Mouse (Mus musculus): ENCODE measurements around the gene Zfp990. TPM values are rescaled to one million over a fixed set of nuclear protein-coding genes. Genes with fewer than 3 reads are reported as not detected.
"Not testable (repeated sequence)": the region's sequence is repeated elsewhere in the genome, so short reads cannot be mapped to it uniquely, and the experiment has no call there.

Zfp990 gene
- total RNA-seq (2017) = 0.45 and 0.63 TPM in 2 replicates

DNA sequence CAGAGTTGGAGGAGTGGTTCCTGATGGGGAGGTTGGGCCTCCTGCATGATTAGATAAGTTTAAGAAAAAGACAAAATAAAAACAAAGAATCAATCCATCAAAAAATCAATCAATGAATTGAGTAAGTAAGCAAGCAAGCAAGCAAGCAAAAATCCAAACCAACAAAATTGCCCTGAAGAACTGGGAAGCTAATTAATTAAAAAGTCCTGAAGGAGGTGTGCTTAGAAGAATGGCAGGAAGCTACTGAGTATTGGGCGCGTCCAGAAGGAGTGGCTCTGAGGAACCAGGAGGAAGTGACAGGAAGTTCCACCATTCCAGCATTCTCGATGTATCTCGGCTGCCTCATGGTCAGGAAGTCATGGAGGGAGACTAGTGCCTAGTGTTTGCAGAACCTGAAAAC, at the start of gene Zfp990:
Gene Zfp990 (plus strand): TSS at position 301 of the 400 bp plus-strand sequence.
- ATAC-seq (replicated peaks in 1 of 2; ENCODE audit: insufficient read depth in 1 of 2, low FRiP score in 2 of 2, low TSS enrichment in 1 of 2, low read depth in 1 of 2, poor library complexity in 2 of 2, severe bottlenecking in 2 of 2) = not testable (repeated sequence)

DNA sequence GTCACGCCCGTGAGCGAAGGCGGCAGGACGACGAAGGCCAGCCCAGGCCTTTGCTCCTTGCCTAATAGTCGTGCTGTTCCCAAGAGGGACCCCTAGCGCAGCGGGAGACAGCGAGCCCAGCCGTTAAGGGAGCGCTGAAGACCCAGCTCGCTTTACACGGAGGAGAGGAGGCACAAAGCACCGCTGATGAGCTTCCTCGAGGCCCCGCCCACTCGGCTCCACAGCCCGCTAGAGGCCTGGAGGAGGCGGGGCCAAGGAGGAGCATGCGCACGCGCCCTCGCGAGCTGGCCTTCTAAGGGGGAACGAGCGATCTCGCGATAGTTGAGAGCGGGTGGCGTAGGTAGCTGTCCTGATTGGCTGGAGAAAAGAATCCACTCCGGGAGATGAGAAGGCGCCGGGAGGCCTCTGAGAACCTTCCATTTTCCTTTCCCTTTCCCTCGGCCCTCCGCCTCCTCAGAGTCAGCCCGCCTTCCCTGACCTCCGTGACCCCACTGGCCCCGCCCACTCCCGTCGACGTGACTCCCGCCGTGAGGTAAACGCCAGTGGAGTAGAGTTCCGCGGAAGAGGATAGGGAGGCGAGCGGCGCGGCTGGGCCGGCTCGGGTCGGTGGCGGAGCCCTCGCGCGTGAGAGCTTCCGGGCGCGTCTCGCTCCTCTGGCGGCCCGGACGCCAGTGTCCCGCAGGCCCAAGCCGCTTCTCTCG, 46.9 kb upstream of the Zfp990 start:
- peak; percentile 37 to 45; a peak in 2 of 4 replicates for ATAC-seq (replicated peaks in 1 of 2; ENCODE audit: insufficient read depth in 1 of 2, low FRiP score in 2 of 2, low TSS enrichment in 1 of 2, low read depth in 1 of 2, poor library complexity in 2 of 2, severe bottlenecking in 2 of 2)

DNA sequence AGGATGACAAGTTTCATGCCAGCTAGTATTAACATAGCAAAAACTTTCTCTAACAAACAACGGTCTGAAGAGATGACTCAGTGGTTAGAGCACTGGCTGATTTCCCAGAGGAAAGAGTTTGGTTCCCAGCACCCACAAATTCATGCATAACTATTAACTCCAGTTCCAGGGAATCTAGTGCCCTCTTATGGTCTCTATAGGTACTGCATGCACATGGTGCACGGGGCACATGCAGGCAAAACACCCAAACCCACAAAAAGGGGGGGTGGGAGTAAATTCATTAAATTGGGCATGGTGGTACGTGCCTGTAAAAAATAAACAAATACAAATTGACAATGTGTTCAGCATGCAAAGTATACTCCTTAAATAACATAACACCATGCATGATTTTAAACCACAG, 32.4 kb upstream of the Zfp990 start:
- ATAC-seq (replicated peaks in 1 of 2; ENCODE audit: insufficient read depth in 1 of 2, low FRiP score in 2 of 2, low TSS enrichment in 1 of 2, low read depth in 1 of 2, poor library complexity in 2 of 2, severe bottlenecking in 2 of 2) = no peak

- ATAC-seq (replicated peaks in 1 of 2; ENCODE audit: insufficient read depth in 1 of 2, low FRiP score in 2 of 2, low TSS enrichment in 1 of 2, low read depth in 1 of 2, poor library complexity in 2 of 2, severe bottlenecking in 2 of 2) = not testable (repeated sequence)
Observed at GRCm38 (mm10) chr4:145480699-145481098, 29.9 kb upstream of the Zfp990 start.

GRCm38 (mm10) chr4:145489396-145489795, 21.2 kb upstream of the Zfp990 start:
- no peak for ATAC-seq (replicated peaks in 1 of 2; ENCODE audit: insufficient read depth in 1 of 2, low FRiP score in 2 of 2, low TSS enrichment in 1 of 2, low read depth in 1 of 2, poor library complexity in 2 of 2, severe bottlenecking in 2 of 2)

GRCm38 (mm10) chr4:145492132-145492531, 18.4 kb upstream of the Zfp990 start:
- no peak for ATAC-seq (replicated peaks in 1 of 2; ENCODE audit: insufficient read depth in 1 of 2, low FRiP score in 2 of 2, low TSS enrichment in 1 of 2, low read depth in 1 of 2, poor library complexity in 2 of 2, severe bottlenecking in 2 of 2)

- ATAC-seq (replicated peaks in 1 of 2; ENCODE audit: insufficient read depth in 1 of 2, low FRiP score in 2 of 2, low TSS enrichment in 1 of 2, low read depth in 1 of 2, poor library complexity in 2 of 2, severe bottlenecking in 2 of 2) = not testable (repeated sequence)
Observed at GRCm38 (mm10) chr4:145493316-145493715, 17.2 kb upstream of the Zfp990 start.

DNA sequence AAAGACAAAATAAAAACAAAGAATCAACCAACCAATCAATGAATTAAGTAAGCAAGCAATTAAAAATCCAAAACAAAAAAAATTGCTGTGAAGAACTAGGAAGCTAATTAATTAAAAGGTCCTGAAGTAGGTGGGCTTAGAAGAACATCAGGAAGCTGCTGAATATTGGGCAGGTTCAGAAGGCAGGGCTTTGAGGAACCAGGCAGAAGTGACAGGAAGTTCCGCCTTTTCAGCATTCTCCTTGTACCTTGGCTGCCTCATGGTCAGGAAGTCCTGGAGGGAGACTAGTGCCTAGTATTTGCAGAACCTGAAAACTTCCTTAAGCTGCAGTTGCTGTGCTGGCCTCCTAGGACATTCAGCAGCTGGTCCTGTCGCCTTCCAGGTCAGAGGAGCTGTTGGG, 4.1 kb downstream of the Zfp990 start:
- ATAC-seq (replicated peaks in 1 of 2; ENCODE audit: insufficient read depth in 1 of 2, low FRiP score in 2 of 2, low TSS enrichment in 1 of 2, low read depth in 1 of 2, poor library complexity in 2 of 2, severe bottlenecking in 2 of 2) = not testable (repeated sequence)

- not testable (repeated sequence) for ATAC-seq (replicated peaks in 1 of 2; ENCODE audit: insufficient read depth in 1 of 2, low FRiP score in 2 of 2, low TSS enrichment in 1 of 2, low read depth in 1 of 2, poor library complexity in 2 of 2, severe bottlenecking in 2 of 2)
Observed at GRCm38 (mm10) chr4:145515776-145516565, 5.4 kb downstream of the Zfp990 start.

DNA sequence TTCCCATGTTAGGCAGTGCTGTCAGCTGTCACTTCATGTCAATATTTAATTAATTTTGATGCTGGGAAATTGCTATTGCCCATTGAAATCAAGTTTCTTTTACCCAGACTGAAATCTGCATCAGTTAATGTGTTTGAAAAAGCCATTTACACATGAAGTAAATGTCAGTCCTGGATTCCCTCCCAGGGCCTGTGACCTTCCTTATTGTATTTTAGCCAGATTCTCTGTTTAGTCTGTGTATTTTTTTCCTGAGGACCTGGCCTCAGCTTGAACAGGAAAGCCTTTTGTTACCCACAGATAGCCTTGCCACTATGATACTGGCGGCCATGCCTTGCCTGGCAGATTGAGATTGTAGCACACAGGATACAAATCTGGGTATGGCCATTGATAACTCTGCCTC, 6.8 kb downstream of the Zfp990 start:
- ATAC-seq (replicated peaks in 1 of 2; ENCODE audit: insufficient read depth in 1 of 2, low FRiP score in 2 of 2, low TSS enrichment in 1 of 2, low read depth in 1 of 2, poor library complexity in 2 of 2, severe bottlenecking in 2 of 2) = not testable (repeated sequence)

DNA sequence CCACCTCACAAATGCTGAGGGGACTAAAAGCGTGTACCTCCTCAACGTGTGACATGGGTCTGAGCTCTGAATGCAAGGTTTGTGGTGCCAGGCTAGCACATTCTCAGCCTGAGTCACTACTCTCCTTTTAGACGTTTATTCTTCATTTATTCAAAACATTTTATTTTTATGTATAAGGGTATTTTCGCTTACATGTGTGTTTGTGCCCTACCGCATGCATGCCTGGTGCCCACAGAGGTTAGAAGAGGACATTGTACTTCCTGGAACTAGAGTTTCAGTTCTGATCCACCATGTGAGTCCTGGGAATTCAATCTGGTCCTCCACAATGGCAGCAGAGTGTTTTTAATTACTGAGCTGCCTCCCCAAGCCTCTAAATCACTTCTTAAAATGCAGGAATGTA, 33.3 kb downstream of the Zfp990 start:
- ATAC-seq (replicated peaks in 1 of 2; ENCODE audit: insufficient read depth in 1 of 2, low FRiP score in 2 of 2, low TSS enrichment in 1 of 2, low read depth in 1 of 2, poor library complexity in 2 of 2, severe bottlenecking in 2 of 2) = not testable (repeated sequence)

DNA sequence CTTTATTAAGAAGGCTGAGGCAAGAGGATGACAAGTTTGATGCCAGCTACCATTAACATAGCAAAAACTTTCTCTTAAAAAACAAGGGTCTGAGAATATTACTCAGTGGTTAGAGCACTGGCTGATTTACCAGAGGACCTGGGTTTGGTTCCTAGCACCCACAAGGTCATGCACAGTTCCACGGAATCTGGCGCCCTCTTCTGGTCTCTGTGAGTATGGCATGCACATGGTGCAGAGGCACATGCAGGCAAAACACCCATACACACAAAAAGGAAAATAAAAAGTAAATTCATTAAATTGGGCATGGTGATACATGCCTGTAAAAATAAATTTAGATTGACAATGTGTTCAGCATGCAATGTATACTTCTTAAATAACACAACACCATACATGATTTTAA, 34.5 kb downstream of the Zfp990 start:
- ATAC-seq (replicated peaks in 1 of 2; ENCODE audit: insufficient read depth in 1 of 2, low FRiP score in 2 of 2, low TSS enrichment in 1 of 2, low read depth in 1 of 2, poor library complexity in 2 of 2, severe bottlenecking in 2 of 2) = not testable (repeated sequence)

GRCm38 (mm10) chr4:145545734-145546349, 35.3 kb downstream of the Zfp990 start:
- peak; percentile 53 to 71 for ATAC-seq (replicated peaks in 1 of 2; ENCODE audit: insufficient read depth in 1 of 2, low FRiP score in 2 of 2, low TSS enrichment in 1 of 2, low read depth in 1 of 2, poor library complexity in 2 of 2, severe bottlenecking in 2 of 2)

DNA sequence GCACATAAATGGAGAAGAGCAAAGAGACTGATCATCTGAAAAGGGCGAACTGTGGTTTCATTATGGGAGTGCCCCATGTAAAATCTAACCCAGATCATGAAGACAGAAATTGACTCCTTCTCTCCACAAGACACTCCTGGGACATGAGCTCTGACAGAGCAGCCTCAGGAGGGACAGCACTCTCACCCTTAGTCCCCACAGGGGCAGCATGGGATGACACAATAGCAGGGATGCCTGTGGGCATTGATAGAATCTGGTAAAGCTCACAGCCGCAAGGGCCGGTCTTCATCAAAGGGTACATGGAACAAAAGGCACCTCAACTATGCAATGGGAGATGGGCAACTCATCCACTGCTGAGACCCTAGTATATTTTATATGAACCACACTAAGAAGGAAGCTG, 35.9 kb downstream of the Zfp990 start:
- peak in 1 of 2 experiments; percentile 48; a peak in 1 of 4 replicates for ATAC-seq (replicated peaks in 1 of 2; ENCODE audit: insufficient read depth in 1 of 2, low FRiP score in 2 of 2, low TSS enrichment in 1 of 2, low read depth in 1 of 2, poor library complexity in 2 of 2, severe bottlenecking in 2 of 2)

DNA sequence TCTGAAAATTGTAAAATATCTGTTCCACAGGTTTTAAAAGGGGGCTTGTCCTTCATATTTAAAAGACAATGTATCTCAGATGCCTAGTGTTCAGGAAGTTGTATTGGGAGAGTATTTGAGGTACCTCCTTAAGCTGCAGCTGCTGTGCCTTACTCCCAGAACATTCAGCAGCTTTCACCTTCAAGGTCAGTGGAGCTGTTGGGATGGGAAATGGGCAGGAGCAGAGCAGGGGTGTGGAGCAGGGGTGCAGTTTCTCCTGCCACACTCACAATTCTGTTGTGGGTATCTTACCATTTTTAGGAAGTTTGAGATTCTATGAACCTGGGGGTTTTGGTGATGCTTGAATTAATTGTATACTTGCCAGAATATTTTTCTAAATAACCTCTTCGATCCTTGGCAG, 46.1 kb downstream of the Zfp990 start:
- ATAC-seq (replicated peaks in 1 of 2; ENCODE audit: insufficient read depth in 1 of 2, low FRiP score in 2 of 2, low TSS enrichment in 1 of 2, low read depth in 1 of 2, poor library complexity in 2 of 2, severe bottlenecking in 2 of 2) = no peak

DNA sequence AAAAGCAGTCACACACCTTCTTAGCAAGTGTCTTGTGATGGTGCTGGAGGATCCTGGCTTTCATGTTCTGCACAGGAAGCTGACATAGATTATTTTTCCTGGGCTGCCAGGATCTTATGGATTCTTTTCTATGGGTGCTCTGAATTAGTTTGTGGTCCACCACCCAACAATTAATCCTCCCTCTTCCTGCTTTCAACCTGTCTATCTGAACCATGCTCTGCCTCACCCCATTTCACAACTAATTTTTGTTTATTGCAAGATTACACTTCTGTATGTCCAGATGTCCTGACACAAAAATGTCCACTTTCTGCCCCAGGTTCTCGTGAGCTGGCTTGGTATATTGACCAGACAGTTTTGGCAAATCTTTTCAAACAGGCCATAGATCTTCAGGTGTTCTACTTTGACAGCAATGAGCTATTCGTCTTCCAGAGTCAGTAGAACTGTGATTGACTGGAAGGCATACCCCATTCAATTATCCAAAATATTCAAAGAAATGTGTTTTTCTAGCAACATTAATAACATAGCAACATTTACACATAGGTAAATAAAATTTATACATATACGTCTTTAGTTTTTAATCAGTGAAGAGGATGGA, 49.0 kb downstream of the Zfp990 start:
- no peak for ATAC-seq (replicated peaks in 1 of 2; ENCODE audit: insufficient read depth in 1 of 2, low FRiP score in 2 of 2, low TSS enrichment in 1 of 2, low read depth in 1 of 2, poor library complexity in 2 of 2, severe bottlenecking in 2 of 2)

GRCm38 (mm10) chr4:145564111-145564821, 53.7 kb downstream of the Zfp990 start:
- peak; percentile 68 to 74; a peak in 3 of 4 replicates for ATAC-seq (replicated peaks in 1 of 2; ENCODE audit: insufficient read depth in 1 of 2, low FRiP score in 2 of 2, low TSS enrichment in 1 of 2, low read depth in 1 of 2, poor library complexity in 2 of 2, severe bottlenecking in 2 of 2)

Measured in hematopoietic stem cell, adult 5-6 weeks (primary cell).